Mouse (Mus musculus): ENCODE measurements around the gene Mfsd11.

The Mfsd11 gene

DNA sequence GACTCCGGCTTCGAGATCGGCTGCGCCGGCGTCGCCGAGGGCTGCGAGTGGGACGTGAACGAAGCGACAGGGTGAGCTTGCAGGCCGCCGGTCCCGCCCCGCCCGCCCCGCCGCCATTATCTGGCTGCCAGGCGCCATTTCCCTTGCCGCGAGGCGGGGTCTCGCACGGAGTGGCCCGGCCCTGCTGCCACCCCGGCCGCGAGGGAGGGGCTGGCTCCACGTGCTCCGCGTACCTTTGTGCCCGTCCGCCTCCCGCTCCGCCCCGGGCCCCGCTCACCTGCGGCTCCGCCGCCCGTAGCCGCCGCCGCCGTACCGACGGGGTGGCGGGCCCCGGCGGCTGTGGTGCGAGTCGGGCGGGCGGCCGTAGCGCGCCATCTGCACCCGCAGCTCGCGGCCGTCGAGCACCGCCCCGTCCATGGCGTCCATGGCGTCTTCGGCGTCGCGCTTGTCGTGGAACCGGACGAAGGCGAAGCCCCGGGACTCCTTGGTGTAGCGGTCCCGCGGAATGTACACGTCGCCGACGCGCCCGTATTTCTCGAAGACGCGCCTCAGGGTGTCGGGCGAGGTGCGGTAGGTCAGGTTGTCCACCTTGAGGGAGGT is at the start of gene Mfsd11:
Gene Mfsd11, plus strand, starts transcription at position 150 of the 600 bp plus-strand sequence.
- peak; percentile 74 to 78 for DNase-seq (ENCODE audit: low spot score in 2 of 2)

DNA sequence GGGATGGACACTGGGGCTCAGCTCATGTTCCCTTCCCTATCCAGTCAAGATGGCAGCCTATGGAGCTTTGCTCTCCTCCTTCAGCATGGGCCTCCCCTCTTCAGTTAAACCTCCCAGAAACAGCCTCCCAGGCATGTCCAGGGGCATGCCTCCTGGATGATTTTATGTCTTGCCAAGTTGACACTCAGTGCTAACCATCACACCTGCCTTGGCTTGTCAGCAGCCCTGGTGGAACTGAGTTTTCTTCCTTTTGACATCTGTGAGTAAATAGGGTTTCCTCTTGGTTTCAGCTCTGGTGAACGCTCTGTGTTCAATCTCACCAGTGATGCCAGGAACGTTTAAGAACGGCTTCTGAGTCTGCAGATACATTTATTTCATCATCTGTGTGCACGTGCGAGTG is 49.5 kb upstream of the Mfsd11 start:
- no peak for DNase-seq (ENCODE audit: low spot score in 2 of 2)

DNA sequence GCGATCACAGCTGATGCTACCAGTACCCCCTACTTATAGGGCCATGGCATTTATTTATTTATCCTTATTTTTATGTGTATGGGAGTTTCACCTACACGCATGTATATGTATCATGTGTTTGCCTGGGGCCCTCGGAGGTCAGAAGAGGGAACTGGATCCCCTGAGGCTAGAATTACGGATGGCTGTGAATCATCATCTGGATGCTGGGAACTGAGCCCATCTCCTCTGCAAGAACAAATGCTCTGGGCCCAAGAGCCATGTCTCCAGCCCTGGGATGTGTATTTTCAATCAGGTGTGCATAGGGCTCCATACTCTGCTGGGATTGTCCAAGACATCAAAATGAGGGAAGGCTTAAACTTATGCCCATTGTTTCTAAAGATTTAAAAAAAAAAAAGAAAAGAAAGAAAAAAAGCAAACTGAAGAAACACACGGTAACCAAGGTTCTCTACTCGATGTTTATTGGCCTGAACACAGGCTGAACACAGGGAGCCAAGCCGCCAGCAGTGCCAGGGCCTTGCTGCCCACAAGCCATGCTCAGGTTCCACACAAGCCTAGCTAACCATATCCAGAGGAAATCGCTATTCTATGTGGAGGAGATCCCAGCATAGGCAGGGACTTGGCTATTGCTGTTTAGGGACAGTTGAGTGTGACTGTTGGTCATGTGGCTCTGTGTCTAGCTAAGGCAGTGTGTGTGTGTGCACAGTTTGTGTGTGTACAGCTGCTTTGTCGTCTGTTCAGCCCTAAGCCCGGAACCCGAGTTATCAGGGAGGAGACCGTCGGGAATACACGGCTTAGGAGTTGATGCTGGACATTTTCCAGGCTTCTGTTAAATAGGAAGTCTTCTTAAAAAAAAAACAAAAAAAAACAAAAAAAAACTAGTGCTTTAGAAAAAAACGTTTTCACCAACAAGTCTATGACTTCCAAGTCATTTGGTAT is 45.8 kb upstream of the Mfsd11 start:
- DNase-seq (ENCODE audit: low spot score in 2 of 2), result no peak

DNA sequence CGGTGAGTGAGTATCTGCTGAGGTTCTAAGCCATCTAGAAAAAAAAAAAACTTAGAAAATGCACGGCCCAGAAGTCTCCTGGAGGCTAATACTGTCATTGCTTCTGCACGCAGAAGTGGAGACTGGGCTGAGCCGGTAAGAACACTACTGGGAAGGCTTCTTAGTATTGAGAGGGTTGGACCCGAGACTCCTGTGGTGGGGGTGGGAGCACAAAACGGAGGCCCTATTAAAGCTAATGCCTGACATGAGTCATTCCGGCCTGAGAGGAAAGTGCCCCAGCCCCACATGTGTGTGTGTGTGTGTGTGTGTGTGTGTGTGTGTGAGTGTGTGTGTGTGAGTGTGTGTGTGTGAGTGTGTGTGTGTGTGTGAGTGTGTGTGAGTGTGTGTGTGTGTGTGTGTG is 45.1 kb upstream of the Mfsd11 start:
- no peak for DNase-seq (ENCODE audit: low spot score in 2 of 2)

DNA sequence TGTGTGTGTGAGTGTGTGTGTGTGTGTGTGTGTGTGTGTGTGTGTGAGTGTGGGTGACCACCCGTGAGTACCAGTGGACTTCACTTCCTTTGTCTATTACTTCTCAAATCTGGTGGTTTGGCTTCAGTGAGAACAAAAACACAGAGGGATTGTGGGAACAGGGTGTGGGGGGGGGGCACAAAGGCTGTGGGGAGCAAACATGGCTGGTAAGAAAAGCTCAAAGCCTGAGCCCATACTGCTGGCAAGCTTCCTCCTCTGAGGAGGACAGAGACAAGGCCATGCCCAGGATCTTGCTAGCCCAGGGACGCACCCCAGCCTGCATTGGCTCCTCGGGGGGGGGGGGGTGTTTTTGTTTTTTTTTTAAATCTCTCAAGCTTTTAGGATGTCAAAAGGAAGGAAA is 44.7 kb upstream of the Mfsd11 start:
- no peak for DNase-seq (ENCODE audit: low spot score in 2 of 2)

DNA sequence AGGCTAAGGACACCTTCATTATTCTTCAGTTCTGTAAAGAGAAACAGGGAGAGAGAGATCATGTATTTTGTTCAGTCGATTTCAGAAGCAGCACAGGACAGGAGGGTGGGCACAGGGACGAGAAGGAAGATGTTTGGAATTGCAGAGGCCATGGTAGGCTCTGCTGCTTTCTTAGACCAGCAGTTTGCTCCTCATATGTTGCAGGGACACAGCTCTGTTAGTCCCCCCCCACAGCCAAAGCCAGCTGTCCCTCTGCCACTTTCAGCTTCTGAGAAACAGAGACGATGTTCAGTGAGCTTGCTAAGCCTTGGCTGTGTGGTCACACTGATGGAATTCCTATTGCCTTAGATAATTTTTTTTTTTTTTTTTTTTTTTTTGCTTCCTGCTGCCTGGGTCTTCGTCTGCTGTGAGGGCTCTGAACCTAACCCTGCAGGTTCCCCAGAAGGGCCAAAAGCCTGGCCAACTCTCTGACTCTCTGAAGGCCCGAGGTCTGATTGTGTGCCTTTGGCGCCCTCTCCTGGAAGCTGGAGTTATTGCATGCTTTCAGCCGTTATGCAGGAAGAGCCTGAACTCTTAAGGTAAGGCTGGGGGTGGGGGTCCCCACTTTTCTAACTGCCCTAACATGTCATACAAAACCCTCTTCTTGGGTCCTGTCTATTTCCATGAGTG is 44.2 kb upstream of the Mfsd11 start:
- DNase-seq (ENCODE audit: low spot score in 2 of 2), result peak; percentile 64 to 83

DNA sequence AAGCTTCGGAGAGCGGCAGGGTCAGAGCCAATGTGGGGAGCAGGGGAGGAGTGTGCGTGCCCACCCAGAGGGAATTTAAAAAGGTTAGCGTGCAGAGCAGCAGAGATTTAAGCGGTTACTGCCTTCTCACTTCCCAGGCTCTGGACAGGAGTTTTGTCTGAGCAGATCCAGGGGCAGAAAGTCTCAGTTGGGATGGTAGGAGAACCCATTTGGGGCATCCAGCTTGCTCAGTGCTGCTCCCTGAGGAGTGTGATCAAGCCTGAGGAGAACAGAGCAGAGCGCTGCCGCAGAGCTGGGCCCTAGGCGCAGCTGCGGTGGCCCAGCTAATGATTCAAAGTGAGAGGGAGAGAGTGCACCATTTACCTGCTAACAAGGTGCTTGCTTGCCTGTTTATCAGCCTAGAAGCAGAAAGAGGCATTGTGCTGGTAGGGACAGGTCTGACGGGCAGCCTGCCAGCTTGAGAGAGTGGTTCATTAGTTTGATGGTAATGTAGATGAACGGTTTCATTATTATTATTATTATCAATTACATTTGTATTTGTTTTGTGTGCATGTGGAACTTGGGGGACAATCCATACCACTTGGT is 43.3 kb upstream of the Mfsd11 start:
- DNase-seq (ENCODE audit: low spot score in 2 of 2), result no peak

DNA sequence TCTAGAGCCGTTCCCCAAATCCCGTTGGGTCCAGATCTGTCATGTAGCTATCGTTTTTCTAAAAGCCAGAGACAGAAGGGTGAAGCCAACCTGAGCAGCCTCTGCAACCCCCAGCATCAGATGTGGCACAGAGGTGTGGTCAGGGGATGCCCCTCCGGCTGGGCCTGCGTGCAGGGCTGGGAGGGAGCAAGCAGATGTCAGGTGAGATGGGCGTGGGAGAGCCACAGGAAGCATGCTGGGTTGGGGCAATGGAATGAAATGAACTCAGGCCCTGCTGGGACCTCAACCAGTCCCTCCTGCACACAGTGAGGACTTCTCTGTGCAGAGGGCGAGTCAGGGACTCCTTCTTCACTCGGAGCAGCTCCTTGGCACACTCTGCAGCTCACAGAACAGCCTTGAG is 42.7 kb upstream of the Mfsd11 start:
- no peak for DNase-seq (ENCODE audit: low spot score in 2 of 2)

DNA sequence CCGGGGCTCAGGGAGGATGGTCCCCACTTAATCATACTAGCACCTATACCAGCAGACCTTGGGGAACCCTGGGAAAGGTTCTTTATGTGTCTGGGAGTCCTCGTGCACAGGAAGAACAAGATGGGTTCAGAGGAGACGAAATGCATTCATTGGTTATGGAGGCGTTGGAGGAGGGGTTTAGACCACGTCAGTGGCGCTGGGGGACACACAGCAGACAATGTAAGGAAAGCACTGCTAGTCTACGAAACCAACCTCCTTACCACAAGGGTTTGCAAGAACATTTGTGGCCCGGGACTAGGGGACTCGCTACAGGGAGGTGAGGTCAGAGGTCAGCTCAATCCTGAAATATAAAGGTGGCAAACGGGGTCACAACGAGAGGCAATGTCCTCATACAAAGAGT is 41.7 kb upstream of the Mfsd11 start:
- no peak for DNase-seq (ENCODE audit: low spot score in 2 of 2)

DNA sequence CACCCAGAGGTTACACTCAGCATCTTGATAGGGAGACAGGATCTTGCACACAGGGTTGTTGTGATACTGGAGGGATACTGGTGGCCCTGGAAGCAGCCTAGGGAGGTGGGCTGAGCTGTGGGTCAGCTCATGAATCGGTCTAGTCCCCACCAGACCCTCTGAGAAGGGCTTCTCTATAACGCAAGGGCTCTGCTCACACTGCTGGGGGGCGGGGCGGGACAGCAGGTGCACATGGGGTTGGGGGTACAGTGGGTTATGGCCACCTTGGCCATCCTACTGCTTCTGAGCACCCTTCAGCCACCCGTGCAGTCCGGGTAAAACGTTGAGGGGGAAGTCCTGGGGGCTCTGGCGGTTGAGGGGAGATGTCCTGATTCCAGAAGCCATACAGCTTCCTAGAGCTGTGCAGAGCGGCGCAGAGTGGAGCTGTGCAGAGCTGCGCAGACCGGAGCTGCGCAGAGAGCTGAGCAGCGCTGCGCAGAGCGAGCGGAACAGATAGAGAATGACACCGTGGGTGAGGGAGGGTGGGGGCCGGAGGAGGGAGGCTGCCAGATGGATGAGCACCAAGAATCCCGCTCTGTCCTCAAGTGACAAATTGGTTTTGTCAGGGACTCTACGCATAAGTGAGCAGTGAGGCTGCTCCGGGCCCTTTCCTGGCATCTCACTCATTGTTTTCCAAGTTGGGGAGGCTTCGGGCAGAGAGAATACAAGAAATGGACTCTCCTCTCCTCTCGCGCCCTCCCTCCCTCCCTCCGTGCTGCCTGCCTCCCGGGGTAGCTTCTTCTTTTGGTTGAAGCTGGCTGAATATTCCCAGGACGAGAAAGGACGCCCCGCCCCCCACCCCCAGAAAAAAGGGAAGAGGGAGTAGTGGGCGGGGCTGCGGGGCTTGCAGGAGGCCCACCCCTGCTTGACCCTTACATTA is 41.0 kb upstream of the Mfsd11 start:
- peak in 1 of 2 experiments; percentile 52 for DNase-seq (ENCODE audit: low spot score in 2 of 2)

DNA sequence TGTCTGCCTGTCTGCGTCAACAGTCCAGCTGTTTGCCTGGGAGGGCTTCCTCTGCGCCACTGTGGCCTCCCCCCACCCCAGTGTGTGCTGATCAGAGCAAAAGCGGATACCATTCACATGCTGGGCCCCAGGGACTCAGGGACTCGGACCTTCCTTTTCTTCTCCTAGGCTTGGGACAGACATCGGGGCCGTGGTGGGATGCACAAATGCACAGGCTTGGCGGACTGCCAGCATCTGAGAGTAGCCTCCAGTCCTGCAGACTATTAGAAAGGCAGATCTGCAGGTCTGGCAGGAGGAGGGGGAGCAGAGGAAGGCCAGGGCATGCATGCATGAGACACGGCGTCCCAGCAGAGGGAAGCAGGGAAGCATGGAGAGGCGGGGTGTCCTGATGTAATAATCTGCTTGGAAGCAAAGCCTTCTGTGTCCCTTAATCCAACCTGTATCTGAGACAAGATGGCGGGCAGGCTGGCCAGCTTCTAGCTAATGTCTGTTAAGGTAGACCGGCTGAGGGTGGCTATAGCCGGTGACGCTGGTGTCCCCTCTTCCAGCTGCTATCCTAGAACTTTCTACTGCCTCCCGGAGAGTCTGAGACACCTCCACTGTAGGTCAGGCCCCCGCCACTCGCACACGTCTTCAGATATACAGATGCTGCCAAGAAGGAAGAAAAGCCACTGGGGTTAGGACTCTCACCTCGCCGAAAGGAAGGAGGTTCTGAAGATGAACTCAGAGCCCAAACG is 39.3 kb upstream of the Mfsd11 start:
- DNase-seq (ENCODE audit: low spot score in 2 of 2), result no peak

DNA sequence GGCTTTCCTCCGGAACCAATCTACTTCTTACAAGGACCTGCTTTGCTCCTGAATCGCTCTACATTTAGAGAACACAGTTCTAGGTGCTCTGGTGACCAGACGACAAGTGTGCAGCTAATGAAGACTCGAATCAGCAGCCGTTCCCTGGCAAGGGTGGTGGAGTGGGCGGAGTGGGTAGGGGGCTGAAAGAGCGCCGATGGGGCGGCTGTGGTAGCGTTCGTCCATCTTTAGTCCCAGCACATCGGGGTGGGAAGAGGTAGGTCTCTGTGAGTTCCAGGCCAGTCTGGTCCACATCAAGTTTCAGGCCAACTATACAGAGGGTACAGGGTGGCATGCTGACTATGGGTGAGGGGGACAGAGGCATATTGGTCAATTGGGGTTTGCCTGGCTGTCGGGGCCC is 38.6 kb upstream of the Mfsd11 start:
- DNase-seq (ENCODE audit: low spot score in 2 of 2), result no peak

DNA sequence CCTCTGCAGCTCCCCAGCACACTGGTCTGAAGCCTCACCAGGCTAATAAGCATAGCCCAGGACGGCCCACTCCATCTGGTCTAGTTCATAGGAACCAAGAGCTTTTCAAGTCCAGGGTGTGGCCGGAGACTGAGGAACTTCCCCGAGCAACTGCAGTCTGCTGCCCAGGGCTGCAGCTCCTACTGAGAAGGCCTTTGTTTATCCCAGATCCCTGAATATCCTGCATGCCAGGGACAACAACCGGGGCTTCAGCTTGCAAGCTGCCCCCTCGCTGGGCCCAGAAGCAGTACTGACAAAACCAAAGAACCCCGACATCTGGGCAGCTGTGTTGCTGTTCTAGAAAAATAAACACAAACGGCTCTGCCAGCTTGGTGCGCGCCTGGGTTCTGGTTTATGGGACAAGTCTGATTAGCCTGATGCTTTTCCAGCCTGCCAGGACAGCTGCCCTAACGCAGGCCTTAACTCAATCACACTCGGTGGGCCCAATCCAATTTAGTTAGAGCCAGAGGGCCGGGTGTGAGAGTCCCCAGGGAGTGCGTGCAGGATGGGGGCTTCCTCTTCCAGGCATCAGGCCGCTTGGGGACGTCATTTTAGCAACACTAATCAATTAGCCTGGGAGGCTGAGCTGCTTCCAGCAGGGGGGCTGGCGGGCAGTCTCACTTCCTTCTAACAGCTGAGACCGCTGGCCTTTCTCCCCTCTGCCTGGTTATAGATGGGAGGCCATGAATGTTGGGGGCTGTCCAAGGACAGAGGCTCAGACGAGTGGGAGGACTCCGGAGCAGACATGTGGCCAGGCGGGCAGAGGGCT is 38.0 kb upstream of the Mfsd11 start:
- DNase-seq (ENCODE audit: low spot score in 2 of 2), result no peak

DNA sequence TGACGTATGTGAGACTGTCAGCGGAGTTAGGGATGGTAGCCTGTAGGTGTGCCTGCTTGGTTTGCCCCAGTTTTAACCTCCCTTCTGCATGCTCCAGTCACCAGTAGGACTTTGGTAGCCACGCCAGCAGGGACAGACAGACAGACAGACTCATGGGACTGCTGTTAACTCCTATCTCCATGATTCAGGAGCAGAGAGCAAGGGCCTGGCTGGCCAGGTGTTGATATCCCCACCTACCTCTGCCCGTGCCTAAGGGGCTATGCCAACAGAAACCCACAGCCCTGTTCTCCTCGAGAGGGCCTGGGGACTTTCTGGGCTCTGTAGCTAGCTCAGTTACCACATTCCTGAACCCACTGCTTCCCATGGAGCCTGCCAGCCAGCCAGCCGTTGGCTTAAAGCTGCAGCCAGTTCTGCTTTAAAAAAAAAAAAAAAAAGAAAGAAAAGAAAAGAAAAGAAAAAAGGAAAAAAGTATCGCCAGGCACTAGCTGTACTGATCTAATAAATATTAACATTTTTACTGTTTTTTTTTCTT is 37.3 kb upstream of the Mfsd11 start:
- no peak for DNase-seq (ENCODE audit: low spot score in 2 of 2)

DNA sequence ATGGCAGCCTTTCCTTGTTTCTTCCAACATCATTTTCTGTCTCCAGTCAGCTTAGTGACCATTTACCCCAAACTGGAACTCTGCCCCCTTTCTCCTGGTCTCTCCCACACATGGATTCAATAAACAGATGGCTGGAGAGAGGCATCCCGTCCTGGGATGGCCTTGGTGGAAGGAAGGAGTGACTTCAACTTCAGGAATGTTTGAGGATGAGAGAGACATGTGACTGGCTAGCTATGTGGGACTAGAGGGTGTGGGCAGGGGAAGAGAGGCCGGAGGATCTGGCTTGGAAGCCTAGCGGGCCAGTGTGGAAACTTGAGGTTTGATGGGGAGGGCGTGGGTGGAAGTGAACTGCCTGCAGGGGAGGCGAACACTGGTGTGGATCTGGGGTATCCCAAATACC is 35.5 kb upstream of the Mfsd11 start:
- no peak for DNase-seq (ENCODE audit: low spot score in 2 of 2)

DNA sequence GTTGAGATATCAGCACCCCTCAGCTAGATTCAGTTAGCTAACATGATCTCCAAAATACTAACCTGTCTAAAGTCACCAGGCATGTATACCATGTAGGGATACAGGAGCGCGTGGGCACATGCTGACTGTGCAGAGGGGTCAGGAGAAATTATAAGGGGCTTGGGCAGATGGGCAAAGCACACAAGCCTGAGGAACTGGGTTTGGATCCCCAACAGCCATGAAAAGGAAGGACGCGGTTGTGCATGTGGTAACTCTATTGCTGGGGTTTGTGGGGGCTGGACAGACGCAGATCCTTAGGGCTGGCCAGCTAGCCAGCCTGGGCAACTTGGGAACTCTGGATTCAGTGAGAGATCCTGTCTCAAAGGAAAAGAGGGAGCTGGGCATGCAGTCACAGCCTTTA is 34.7 kb upstream of the Mfsd11 start:
- DNase-seq (ENCODE audit: low spot score in 2 of 2), result no peak

DNA sequence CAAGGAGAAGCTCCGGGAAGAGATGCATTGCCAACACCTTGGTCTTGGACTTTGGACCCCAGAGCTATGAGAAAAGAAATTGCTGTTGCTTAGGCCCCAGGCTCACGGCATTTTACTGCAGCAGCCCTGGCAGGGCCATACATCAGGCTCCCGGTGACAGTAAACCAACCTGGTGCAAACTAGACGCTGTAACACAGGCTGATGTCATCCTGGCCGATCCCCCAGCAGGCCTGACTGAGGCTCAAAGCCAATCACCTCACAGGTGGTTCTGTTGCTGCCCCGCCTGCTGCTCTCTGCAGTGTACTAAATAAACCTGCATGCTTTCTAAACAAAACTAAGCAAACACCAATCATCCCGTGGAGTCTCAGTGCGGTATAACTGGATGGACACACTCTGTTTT is 33.5 kb upstream of the Mfsd11 start:
- no peak for DNase-seq (ENCODE audit: low spot score in 2 of 2)

DNA sequence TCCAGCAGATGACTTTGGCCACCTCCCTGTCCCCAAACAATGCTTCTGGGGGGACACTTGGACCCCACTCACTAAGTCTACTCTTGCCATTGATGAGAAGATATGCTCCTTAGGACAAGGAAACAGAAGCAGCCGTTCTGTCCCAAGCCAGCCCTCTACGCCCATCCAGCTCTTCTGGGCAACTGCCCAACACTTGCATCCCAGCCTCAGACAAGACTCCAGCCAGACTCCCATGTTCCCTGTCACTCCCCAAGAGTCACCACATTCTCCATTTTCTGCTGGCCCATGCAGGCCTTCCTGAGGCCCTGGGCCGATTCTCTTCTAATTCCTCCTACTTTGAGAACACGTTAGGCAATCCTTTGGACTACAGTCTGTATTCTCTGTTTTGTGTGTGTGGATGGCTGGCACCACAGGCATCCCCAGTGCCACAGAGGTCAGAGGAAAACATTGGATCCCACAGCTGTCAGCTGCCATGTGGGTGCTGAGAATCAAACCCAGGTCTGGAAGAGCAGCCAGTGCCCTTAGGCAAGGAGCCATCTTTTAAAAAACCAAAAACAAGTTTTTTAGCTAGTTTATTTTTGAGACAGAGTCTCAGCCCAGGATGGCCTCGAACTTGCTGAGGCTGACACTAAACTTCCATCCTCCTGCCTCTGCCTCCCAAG is 32.2 kb upstream of the Mfsd11 start:
- DNase-seq (ENCODE audit: low spot score in 2 of 2), result no peak
